Mouse (Mus musculus) hindbrain, embryonic 16.5 days (tissue): Measurements from ENCODE around the gene Hlf. TPM values are rescaled to one million over a fixed set of nuclear protein-coding genes. Genes with fewer than 3 reads are reported as not detected.

ENCODE experiments used
- ATAC-seq: fragments of 200-750 bp; cut with Nextera tagmentation; 2 replicates; pipeline ENCODE4 v1.8.0; 2017; ENCODE audit warnings: moderate TSS enrichment, moderate library complexity
- H3K27ac ChIP-seq: fragments of 300-500 bp; sonication (generic); 2 replicates; pipeline ENCODE4 v1.5.1; 2014; ENCODE audit warnings: low read depth, mild to moderate bottlenecking, control low read depth, low read length, moderate library complexity
- H3K27me3 ChIP-seq: fragments of 300-500 bp; sonication (generic); replicated peaks from 2 replicates; pipeline ENCODE4 v1.6.1; 2014; ENCODE audit warnings: low read length; ENCODE audit not compliant: control insufficient read depth, insufficient read depth
- H3K36me3 ChIP-seq: fragments of 300-500 bp; sonication (generic); 2 replicates; pipeline ENCODE4 v1.6.1; 2014; ENCODE audit warnings: mild to moderate bottlenecking, low read length, moderate library complexity, mixed read lengths; ENCODE audit not compliant: control insufficient read depth, insufficient read depth
- H3K4me1 ChIP-seq: fragments of 300-500 bp; sonication (generic); 2 replicates; pipeline ENCODE4 v1.6.1; 2014; ENCODE audit warnings: low read depth, low read length; ENCODE audit not compliant: control insufficient read depth, insufficient read depth
- H3K4me2 ChIP-seq: fragments of 300-500 bp; sonication (generic); 2 replicates; pipeline ENCODE4 v1.6.1; 2014; ENCODE audit warnings: mild to moderate bottlenecking, low read length, control low read depth, moderate library complexity
- H3K4me3 ChIP-seq: fragments of 300-500 bp; sonication (generic); 2 replicates; pipeline ENCODE4 v1.5.1; 2014; ENCODE audit warnings: mild to moderate bottlenecking, low read length, control low read depth, moderate library complexity
- H3K9ac ChIP-seq: fragments of 300-500 bp; sonication (generic); 2 replicates; pipeline ENCODE4 v1.6.1; 2014; ENCODE audit warnings: low read depth, mild to moderate bottlenecking, control low read depth, low read length, moderate library complexity
- H3K9me3 ChIP-seq: fragments of 300-500 bp; sonication (generic); 2 replicates; pipeline ENCODE4 v1.6.1; 2014; ENCODE audit warnings: mild to moderate bottlenecking, low read length, moderate library complexity; ENCODE audit not compliant: control insufficient read depth
- WGBS: fragments of 180-500 bp; shearing (Covaris S2); extraction: QIAGEN DNeasy Blood & Tissue Kit; methylation state at CpG from one replicate; pipeline ENCODE4 v1.1.7; 2014; 5-methylcytosine and 5-hydroxymethylcytosine counted together
- polyA plus RNA-seq: library from polyadenylated mRNA; unstranded; fragments of >200 nt; fragmentation: Nextera tagmentation; extraction: Ambion mirVana; gene quantifications from 2 replicates; pipeline ENCODE4 v1.2.1, GENCODE M21; 2015

The Hlf gene
- polyA plus RNA-seq, 1 experiment from 2014 or later: 5.5 TPM

- 79% methylated on average over 10 of the region's 10 CpGs for WGBS
- no peak overlapping the region for H3K27ac ChIP-seq
- H3K9me3 ChIP-seq: no peaks in the 10 kb centered on the region
- no peak for ATAC-seq
- no peaks in the 10 kb centered on the region for H3K27me3 ChIP-seq
- H3K36me3 ChIP-seq: no peaks in the 10 kb centered on the region
- no peak overlapping the region for H3K4me3 ChIP-seq
- no peak overlapping the region for H3K4me2 ChIP-seq
- H3K9ac ChIP-seq: no peak overlapping the region
- peaks cover 1% of the 10 kb centered on the region for H3K4me1 ChIP-seq
Measured at GRCm38 (mm10) chr11:90363821-90364497, 26.7 kb downstream of the Hlf start.

DNA sequence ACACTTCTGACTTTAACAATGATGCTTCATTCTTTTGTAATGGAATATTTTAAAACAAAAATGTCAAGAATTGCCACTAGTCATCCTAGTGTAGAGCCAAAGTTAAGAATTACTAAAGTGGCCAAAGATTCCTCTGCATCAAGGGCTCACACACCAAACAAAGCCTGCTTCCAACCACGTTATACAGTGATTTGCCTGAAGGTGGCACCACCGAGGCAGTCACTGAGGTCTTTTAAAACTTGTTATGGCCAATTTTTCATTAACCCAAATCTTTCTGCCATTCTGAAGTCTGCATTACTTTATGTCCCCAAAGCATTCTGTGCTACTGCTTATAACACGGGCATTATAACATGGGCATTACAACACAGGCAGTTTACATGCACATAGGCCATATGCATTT is 27.3 kb downstream of the Hlf start:
- no peak overlapping the region for H3K4me3 ChIP-seq
- 48% methylated on average over 3 of the region's 3 CpGs for WGBS
- no peaks in the 10 kb centered on the region for H3K9me3 ChIP-seq
- ATAC-seq: no peak
- no peak overlapping the region for H3K27ac ChIP-seq
- no peak overlapping the region for H3K4me2 ChIP-seq
- H3K4me1 ChIP-seq: no peaks in the 10 kb centered on the region
- no peak overlapping the region for H3K9ac ChIP-seq
- no peaks in the 10 kb centered on the region for H3K36me3 ChIP-seq
- no peaks in the 10 kb centered on the region for H3K27me3 ChIP-seq

DNA sequence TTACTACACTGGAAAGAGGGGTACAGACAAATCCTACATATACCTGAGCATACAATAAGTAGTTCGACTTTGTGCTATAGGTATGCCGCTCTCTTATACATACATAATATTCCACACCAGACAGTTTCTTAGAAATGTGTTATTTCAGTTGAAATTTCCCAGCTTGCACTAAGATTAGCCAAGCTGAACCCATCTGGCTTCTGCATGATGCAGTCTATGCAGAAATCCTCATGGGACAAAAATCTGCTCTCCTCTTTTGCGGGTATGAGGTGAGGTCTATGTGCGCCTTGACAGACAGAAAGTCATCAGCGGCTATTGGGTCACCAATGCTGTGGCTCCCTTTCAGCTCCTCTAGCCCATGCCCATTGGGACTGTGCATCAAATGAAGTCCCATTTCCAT is 30.2 kb downstream of the Hlf start:
- ATAC-seq: no peak
- H3K4me2 ChIP-seq: no peak overlapping the region
- H3K4me3 ChIP-seq: no peak overlapping the region
- H3K27me3 ChIP-seq: no peaks in the 10 kb centered on the region
- peaks cover 8% of the 10 kb centered on the region for H3K4me1 ChIP-seq
- no peaks in the 10 kb centered on the region for H3K9me3 ChIP-seq
- H3K9ac ChIP-seq: no peak overlapping the region
- 89% methylated on average over 5 of the region's 5 CpGs for WGBS
- H3K36me3 ChIP-seq: no peaks in the 10 kb centered on the region
- no peak overlapping the region for H3K27ac ChIP-seq

GRCm38 (mm10) chr11:90358063-90358462 is 32.6 kb downstream of the Hlf start:
- WGBS: 66% methylated on average over 8 of the region's 8 CpGs
- Histone ChIP-seq H3K9ac (no peak overlapping the region), H3K4me3 (no peak overlapping the region), H3K27me3 (no peaks in the 10 kb centered on the region), H3K4me1 (peaks cover 14% of the 10 kb centered on the region), H3K36me3 (no peaks in the 10 kb centered on the region), H3K9me3 (no peaks in the 10 kb centered on the region), H3K27ac (no peak overlapping the region), H3K4me2 (no peak overlapping the region)
- ATAC-seq: no peak

- no peaks in the 10 kb centered on the region for H3K36me3 ChIP-seq
- whole genome bisulfite sequencing: 89% methylated on average over 7 of the region's 7 CpGs
- peaks cover 14% of the 10 kb centered on the region for H3K4me1 ChIP-seq
- no peak for ATAC-seq
- no peak overlapping the region for H3K27ac ChIP-seq
- no peak overlapping the region for H3K9ac ChIP-seq
- H3K4me3 ChIP-seq: no peak overlapping the region
- H3K27me3 ChIP-seq: no peaks in the 10 kb centered on the region
- no peak overlapping the region for H3K4me2 ChIP-seq
- no peaks in the 10 kb centered on the region for H3K9me3 ChIP-seq
Measured at GRCm38 (mm10) chr11:90357371-90357770, 33.3 kb downstream of the Hlf start.

DNA sequence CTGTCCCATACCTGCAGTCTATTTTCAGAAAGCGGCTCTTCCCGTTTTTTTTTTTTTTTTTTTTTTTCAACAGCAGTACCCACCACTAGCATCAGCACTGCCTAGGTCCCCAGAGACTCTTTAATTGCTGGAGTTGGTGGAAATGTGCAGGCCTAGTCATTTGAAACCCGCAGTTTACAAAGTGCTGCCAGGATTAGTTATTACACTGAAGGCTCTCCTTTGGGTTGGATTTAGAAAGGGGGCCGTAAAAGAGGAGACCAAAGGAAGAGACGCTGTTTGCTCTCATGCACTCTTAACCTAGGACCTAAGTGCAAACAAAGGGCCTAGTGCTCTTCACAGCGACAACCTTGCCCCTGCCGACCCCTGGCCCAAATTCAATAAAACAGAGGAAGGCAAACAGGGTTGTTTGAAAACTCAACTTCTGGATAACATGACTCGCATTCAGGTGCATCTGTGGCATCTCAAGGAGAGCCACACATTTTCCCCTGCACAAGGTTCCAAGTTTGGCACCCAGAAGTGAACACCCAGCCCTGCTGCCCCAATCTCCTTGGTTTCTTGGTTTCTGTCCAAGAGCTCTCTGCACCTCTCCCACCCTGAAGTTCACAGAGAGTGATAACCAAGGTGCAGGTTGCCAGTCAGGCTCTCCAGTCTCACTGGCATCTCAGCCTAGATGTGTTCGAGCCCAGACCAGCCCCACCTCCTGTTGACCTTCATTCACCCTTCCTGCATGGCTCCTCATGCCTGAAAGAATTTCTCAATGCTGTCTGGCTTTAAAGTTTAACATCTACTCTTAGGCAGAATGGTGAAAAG is 34.0 kb downstream of the Hlf start:
- Histone ChIP-seq H3K4me2 (no peak overlapping the region), H3K27me3 (no peaks in the 10 kb centered on the region), H3K36me3 (no peaks in the 10 kb centered on the region), H3K27ac (no peak overlapping the region), H3K9ac (no peak overlapping the region), H3K4me1 (peaks cover 14% of the 10 kb centered on the region), H3K9me3 (no peaks in the 10 kb centered on the region), H3K4me3 (no peak overlapping the region)
- peak; percentile 40; the same call in 1 of the 2 replicates for ATAC-seq
- WGBS: 26% methylated on average over 9 of the region's 9 CpGs

GRCm38 (mm10) chr11:90356036-90356435 is 34.7 kb downstream of the Hlf start:
- WGBS: 23% methylated on average over 3 of the region's 3 CpGs
- Histone ChIP-seq H3K4me3 (no peak overlapping the region), H3K27ac (no peak overlapping the region), H3K9ac (no peak overlapping the region), H3K27me3 (no peaks in the 10 kb centered on the region), H3K4me2 (no peak overlapping the region), H3K4me1 (peaks cover 14% of the 10 kb centered on the region), H3K36me3 (no peaks in the 10 kb centered on the region), H3K9me3 (no peaks in the 10 kb centered on the region)
- peak; percentile 25; the same call in 1 of the 2 replicates for ATAC-seq

- 49% methylated on average over 7 of the region's 7 CpGs for WGBS
- no peak overlapping the region for H3K4me2 ChIP-seq
- H3K27ac ChIP-seq: no peak overlapping the region
Measured at GRCm38 (mm10) chr11:90355270-90355681, 35.4 kb downstream of the Hlf start.

DNA sequence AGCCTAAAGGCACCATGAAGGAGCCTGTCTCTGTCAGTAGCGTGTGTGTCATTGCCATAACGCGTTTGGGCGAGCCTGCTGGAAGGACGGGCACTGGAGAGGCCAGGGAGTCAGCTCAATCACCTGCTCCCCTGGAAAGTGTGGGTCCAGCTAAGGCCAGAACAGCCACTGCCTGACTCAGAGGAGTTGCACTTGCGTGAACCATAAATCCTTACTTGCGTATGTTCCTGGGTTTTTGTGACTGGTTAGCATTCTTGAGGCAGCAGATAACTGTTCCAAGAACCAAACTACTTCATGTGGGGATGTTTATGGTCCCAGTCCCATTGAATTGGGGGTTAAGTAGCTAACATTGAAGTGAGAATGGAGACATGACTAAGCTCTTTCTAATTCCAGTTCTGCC is 38.0 kb downstream of the Hlf start:
- H3K4me3 ChIP-seq: no peak overlapping the region
- peaks cover 14% of the 10 kb centered on the region for H3K4me1 ChIP-seq
- H3K4me2 ChIP-seq: no peak overlapping the region
- no peak overlapping the region for H3K9ac ChIP-seq
- whole genome bisulfite sequencing: 94% methylated on average over 7 of the region's 7 CpGs
- no peaks in the 10 kb centered on the region for H3K36me3 ChIP-seq
- ATAC-seq: no peak
- no peak overlapping the region for H3K27ac ChIP-seq
- no peaks in the 10 kb centered on the region for H3K9me3 ChIP-seq
- H3K27me3 ChIP-seq: no peaks in the 10 kb centered on the region

More at GRCm38 (mm10) chr11:90355270-90355681, 35.4 kb downstream of the Hlf start:
- H3K9me3 ChIP-seq: no peaks in the 10 kb centered on the region
- no peak overlapping the region for H3K4me3 ChIP-seq
- H3K36me3 ChIP-seq: no peaks in the 10 kb centered on the region
- ATAC-seq: peak; percentile 67
- no peaks in the 10 kb centered on the region for H3K27me3 ChIP-seq
- H3K9ac ChIP-seq: no peak overlapping the region
- H3K4me1 ChIP-seq: peaks cover 14% of the 10 kb centered on the region
